Mouse (Mus musculus): ENCODE measurements around the gene Dlgap4.

- TF ChIP-seq CTCF (IDR thresholded peaks at IDR 0.05 in 2 of 3, conservative IDR thresholded peaks at IDR 0.05 in 1 of 3; ENCODE audit: control insufficient read depth in 1 of 3, insufficient read depth in 1 of 3, low read depth in 2 of 3, low read length in 3 of 3, poor library complexity in 1 of 3, severe bottlenecking in 1 of 3) = no peak
- no peak for TF ChIP-seq POLR2AphosphoS5 (IDR thresholded peaks at IDR 0.05; ENCODE audit: borderline replicate concordance, low read depth, low read length)
- no peak for TF ChIP-seq MAZ (IDR thresholded peaks at IDR 0.05; ENCODE audit: low read depth, low read length)
- no peak for TF ChIP-seq POLR2A (IDR thresholded peaks at IDR 0.05; ENCODE audit: control insufficient read depth in 1 of 2, insufficient read depth in 1 of 2, low read depth in 1 of 2, low read length in 2 of 2, poor library complexity in 1 of 2)
- TF ChIP-seq MAFK (IDR thresholded peaks at IDR 0.05; ENCODE audit: borderline replicate concordance, low read depth, low read length) = no peak
- no peak for TF ChIP-seq E2F4 (IDR thresholded peaks at IDR 0.05; ENCODE audit: borderline replicate concordance, low read depth, low read length)
- no peak for TF ChIP-seq NELFE (IDR thresholded peaks at IDR 0.05; ENCODE audit: low read depth, low read length)
- TF ChIP-seq EP300 (IDR thresholded peaks at IDR 0.05; ENCODE audit: low read depth in 1 of 2, low read length in 2 of 2) = no peak
- TF ChIP-seq GATA1 (IDR thresholded peaks at IDR 0.05; ENCODE audit: low read depth, low read length) = no peak
- no peak for TF ChIP-seq MYB (IDR thresholded peaks at IDR 0.05; ENCODE audit: low read depth, low read length)
- TF ChIP-seq TAL1 (IDR thresholded peaks at IDR 0.05; ENCODE audit: low read length) = no peak
- TF ChIP-seq RAD21 (IDR thresholded peaks at IDR 0.05; ENCODE audit: low read depth, low read length) = no peak
Measured at GRCm38 (mm10) chr2:156686754-156687153, 73.2 kb downstream of the Dlgap4 start.
